Mouse (Mus musculus) olfactory bulb, adult 2 months (tissue): ENCODE measurements at regions not wholly inside any gene's neighbourhood (a gene's known extent, or its start where the extent isn't known, plus 50 kb on each side); places are given as distances from the start of the nearest gene placed in this dataset.

Experiments used
- CTCF ChIP-seq: fragments of 200-500 bp; IDR thresholded peaks from 2 replicates; pipeline ENCODE4 v1.5.1; 2012; ENCODE audit warnings: low read depth, mild to moderate bottlenecking, low read length, moderate library complexity; ENCODE audit not compliant: insufficient read depth
- POLR2A ChIP-seq: fragments of 200-500 bp; IDR thresholded peaks from 2 replicates; pipeline ENCODE4 v1.6.1; 2012; ENCODE audit warnings: mild to moderate bottlenecking, low read depth, low read length, moderate library complexity; ENCODE audit not compliant: insufficient read depth

GRCm38 (mm10) chr5:74767993-74768392 is 65.3 kb upstream of the Lnx1 start:
- TF ChIP-seq CTCF (no peak), POLR2A (no peak)
